Mouse (Mus musculus): ENCODE measurements at regions not wholly inside any gene's neighbourhood (a gene's known extent, or its start where the extent isn't known, plus 50 kb on each side); places are given as distances from the start of the nearest gene placed in this dataset.

DNA sequence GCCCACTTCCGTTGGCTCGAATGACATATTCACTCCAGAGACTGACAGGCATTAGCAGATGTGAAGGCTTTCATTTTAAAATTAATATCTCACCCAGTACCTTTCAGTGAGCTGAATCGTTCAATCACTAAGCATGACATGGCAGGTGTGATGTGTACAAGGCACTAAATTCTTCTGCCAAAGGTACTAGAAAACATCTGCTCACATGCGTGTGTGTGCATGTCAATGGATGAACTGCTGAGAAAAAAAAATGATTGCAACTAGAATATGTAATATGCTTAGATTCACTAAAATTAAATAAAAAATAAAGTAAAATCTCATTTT is 191.6 kb upstream of the Mageb18 start:
- DNase-seq (ENCODE audit: low spot score), result no peak

DNA sequence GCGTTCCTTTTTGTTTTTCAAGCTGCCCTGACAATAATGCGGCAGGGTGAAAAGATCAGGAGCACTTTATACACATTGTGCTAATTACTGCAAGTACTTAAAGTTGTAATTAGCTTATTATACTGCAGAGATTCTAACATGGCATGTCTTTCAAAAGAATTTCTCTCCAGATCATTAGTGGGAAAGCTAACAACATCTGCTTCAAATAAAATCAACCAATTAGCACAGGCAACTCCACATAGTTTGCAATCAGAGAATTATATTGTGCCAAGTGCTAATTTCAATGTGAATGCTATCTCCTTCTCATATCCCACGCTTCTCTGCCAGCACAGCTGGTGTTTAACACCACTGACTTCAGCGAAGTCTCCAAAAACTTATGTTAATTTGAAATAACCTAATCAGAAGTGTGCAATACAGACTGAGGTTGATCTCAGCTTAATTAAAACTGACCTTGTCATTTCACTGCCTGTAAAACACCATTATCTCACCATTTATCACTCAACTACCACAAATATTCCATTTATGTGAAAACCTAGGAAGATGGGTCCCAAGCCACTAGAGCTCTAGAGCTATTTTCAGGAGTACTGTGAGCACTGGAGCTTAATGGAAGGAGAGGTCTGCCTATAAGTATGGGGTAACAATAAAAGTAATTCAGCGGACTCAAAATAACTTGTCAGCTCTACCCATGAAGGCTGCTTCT is 191.1 kb upstream of the Mageb18 start:
- no peak for DNase-seq (ENCODE audit: low spot score)

DNA sequence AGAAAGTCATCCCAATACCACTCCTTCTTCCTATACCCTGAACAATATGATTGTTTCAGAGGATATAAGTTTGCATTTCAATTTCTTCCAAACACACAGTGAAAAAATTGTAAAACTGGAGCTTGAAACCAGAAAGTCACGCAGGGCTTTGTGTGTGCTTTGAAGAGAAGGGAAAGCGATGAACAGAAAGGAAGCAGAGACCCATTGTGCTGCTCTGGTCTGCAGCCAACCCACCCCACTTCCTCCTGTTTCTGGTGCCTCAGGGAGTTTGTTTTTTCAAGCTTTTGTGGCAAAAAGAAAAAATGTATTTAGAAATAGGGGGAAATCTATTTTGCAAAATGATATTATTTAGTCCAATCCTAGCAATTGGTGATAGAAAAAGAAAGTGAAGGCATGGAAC is 187.4 kb upstream of the Mageb18 start:
- no peak for DNase-seq (ENCODE audit: low spot score)

DNA sequence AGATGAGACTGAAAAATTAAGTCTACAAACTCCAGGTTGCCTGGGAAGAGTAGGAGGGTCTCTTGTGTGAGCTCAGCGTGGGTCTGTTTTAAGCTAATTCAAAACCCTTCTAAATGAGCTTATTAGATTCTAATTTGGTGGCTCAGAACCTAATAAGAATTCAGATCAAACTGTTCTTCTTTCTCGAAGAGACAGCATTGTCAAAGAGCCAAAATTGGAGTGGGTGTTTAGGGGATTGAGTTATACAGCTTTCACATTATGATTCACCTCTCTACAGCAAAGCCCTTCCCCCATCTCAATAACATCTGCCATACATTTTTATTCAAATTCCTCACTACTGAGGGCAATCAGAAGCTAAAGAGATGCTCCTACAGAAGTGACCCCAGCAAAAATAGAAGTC is 140.7 kb upstream of the Mageb18 start:
- no peak for DNase-seq (ENCODE audit: low spot score)

DNA sequence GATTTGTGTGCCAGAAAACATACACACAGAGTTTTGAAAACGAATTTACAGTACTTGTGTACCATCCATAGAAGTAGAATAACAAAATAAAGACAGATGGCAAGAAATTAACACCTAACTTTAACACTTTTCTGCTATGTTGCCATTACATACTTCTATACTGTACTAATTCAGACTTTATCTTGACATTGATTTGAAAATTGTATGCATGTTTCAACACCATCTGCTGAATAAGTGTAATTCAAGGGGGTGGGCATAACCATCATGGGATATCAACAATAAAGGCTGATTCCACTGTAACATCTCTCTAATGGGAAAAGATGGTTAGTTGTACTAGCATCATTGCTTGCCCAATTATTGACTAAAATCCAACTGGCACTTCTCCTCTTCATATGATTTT is 110.9 kb upstream of the Mageb18 start:
- DNase-seq (ENCODE audit: low spot score), result no peak

DNA sequence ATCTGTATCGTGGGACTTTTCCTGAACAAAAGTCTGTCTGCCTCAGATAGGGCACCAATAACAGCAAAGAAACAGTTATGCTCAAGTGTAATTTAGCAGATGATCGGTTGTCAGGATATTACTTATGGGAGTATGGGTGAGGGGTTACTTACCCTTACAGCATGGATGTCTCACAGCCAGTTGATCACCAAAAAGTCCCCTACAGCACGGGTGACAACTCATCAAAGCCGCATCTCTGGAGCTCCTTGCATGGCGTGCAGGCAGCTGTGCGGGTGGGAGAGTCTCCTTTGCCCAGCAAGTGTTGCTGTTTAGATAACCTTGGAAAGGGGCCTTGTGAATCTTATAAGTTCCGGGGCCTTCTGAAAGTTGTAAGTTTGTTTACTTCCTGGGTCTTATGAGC is 80.4 kb upstream of the Mageb18 start:
- no peak for DNase-seq (ENCODE audit: low spot score)

DNA sequence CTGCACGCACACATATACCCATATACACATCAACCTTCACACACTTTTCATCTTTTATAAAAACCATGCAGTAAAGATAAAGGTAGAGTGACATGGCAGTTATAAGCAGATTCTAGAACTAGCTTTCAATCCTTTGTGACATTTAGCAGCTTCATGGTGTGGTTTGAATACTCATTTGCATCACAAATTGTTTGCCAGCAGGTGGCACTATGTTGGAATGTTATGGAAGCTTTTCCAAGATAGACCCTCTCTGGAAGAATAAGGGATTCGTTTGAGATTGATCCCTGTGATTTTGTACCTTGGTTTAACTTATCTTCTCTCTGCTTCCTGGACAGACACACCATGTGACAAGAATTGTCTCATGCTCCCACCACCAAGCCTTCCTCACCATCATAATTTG is 61.8 kb upstream of the Mageb18 start:
- peak; percentile 6 for DNase-seq (ENCODE audit: low spot score)

Measured in embryo, embryonic 10 days (tissue).